Mouse (Mus musculus) small intestine, adult 2 months (tissue): Measurements from ENCODE around the gene A930017K11Rik. TPM values are rescaled to one million over a fixed set of nuclear protein-coding genes. Genes with fewer than 3 reads are reported as not detected.
A peak's percentile ranks its signal among the peaks of the same experiment; 100 is the strongest.

ENCODE experiments used
- H3K27ac ChIP-seq: fragments of 200-500 bp; 2 replicates; pipeline ENCODE4 v1.5.1; 2012; ENCODE audit warnings: low read depth, low read length, control low read depth, inconsistent platforms; ENCODE audit not compliant: insufficient read depth
- H3K27me3 ChIP-seq: fragments of 200-500 bp; 2 replicates; pipeline ENCODE4 v1.6.1; 2012; ENCODE audit warnings: mild to moderate bottlenecking, moderate library complexity, low read length, inconsistent platforms; ENCODE audit not compliant: control insufficient read depth, insufficient read depth
- H3K36me3 ChIP-seq: fragments of 200-500 bp; 2 replicates; pipeline ENCODE4 v1.6.1; 2012; ENCODE audit warnings: mild to moderate bottlenecking, low read length, control low read depth, inconsistent platforms; ENCODE audit not compliant: control insufficient read depth, insufficient read depth
- H3K4me1 ChIP-seq: fragments of 200-500 bp; 2 replicates; pipeline ENCODE4 v1.6.1; 2012; ENCODE audit warnings: low read length, inconsistent platforms, mixed read lengths; ENCODE audit not compliant: control insufficient read depth, insufficient read depth, insufficient read length
- H3K4me3 ChIP-seq: fragments of 200-500 bp; 2 replicates; pipeline ENCODE4 v1.5.1; 2012; ENCODE audit warnings: low read depth, mild to moderate bottlenecking, control low read depth, inconsistent platforms, low read length, moderate library complexity
- CTCF ChIP-seq: fragments of 200-500 bp; IDR thresholded peaks from 2 replicates; pipeline ENCODE4 v1.5.1; 2012; ENCODE audit warnings: low read depth, mild to moderate bottlenecking, control low read depth, inconsistent platforms, low read length, moderate library complexity, mixed read lengths; ENCODE audit not compliant: insufficient replicate concordance, insufficient read length; ENCODE audit errors: extremely low read depth
- POLR2A ChIP-seq: fragments of 200-500 bp; IDR thresholded peaks from 2 replicates; pipeline ENCODE4 v1.6.1; 2012; ENCODE audit warnings: low read depth, mild to moderate bottlenecking, control low read depth, inconsistent platforms, low read length, moderate library complexity
- WGBS: fragments of 180-500 bp; shearing (Covaris S2); methylation state at CpG from one replicate; pipeline ENCODE4 v1.1.7; 2018; 5-methylcytosine and 5-hydroxymethylcytosine counted together
- polyA plus RNA-seq: library from polyadenylated mRNA; depleted of rRNA; stranded (reverse); fragments of >200 nt; gene quantifications from 2 replicates; pipeline ENCODE4 v1.2.3, GENCODE M21; 2012

Gene A930017K11Rik
- polyA plus RNA-seq, 1 experiment: not detected

GRCm38 (mm10) chr17:25957586-25958051 lies 5.3 kb upstream of the A930017K11Rik start:
- TF ChIP-seq POLR2A (no peak), CTCF (no peak)
- H3K36me3 ChIP-seq: peaks cover 22% of the 10 kb centered on the region
- no peaks in the 10 kb centered on the region; the same call in 1 of the 2 replicates for H3K27me3 ChIP-seq
- no peak overlapping the region for H3K27ac ChIP-seq
- no peak overlapping the region for H3K4me3 ChIP-seq
- WGBS: 84% methylated on average over 14 of the region's 14 CpGs
- no peaks in the 10 kb centered on the region for H3K4me1 ChIP-seq

- TF ChIP-seq CTCF (no peak), POLR2A (no peak)
- H3K27ac ChIP-seq: no peak overlapping the region
- H3K27me3 ChIP-seq: peaks cover 7% of the 10 kb centered on the region
- H3K36me3 ChIP-seq: peaks cover 20% of the 10 kb centered on the region
- H3K4me1 ChIP-seq: no peaks in the 10 kb centered on the region; the same call in 1 of the 2 replicates
- 83% methylated on average over 7 of the region's 7 CpGs for WGBS
- no peak overlapping the region for H3K4me3 ChIP-seq
These were observed 4.3 kb upstream of the A930017K11Rik start for GRCm38 (mm10) chr17:25956631-25957030.

GRCm38 (mm10) chr17:25956201-25956600 lies 3.8 kb upstream of the A930017K11Rik start:
- Histone ChIP-seq H3K27ac (no peak overlapping the region), H3K27me3 (peaks cover 11% of the 10 kb centered on the region)

GRCm38 (mm10) chr17:25955736-25956135 lies 3.4 kb upstream of the A930017K11Rik start:
- no peak for TF ChIP-seq CTCF
- TF ChIP-seq POLR2A: no peak
- 26% methylated on average over 3 of the region's 3 CpGs for WGBS
- Histone ChIP-seq H3K36me3 (peaks cover 17% of the 10 kb centered on the region), H3K27me3 (peaks cover 16% of the 10 kb centered on the region), H3K4me3 (no peak overlapping the region), H3K27ac (no peak overlapping the region), H3K4me1 (no peaks in the 10 kb centered on the region; the same call in 1 of the 2 replicates)

More at GRCm38 (mm10) chr17:25956201-25956600, 3.8 kb upstream of the A930017K11Rik start:
- H3K36me3 ChIP-seq: peaks cover 18% of the 10 kb centered on the region
- no peak overlapping the region for H3K4me3 ChIP-seq
- no peak for TF ChIP-seq CTCF
- no peak for TF ChIP-seq POLR2A
- no peaks in the 10 kb centered on the region; the same call in 1 of the 2 replicates for H3K4me1 ChIP-seq
- 69% methylated on average over 7 of the region's 7 CpGs for WGBS

- Histone ChIP-seq H3K4me1 (no peaks in the 10 kb centered on the region; the same call in 1 of the 2 replicates), H3K27ac (no peak overlapping the region)
- WGBS: 63% methylated on average over 2 of the region's 2 CpGs
These were observed 2.3 kb upstream of the A930017K11Rik start for GRCm38 (mm10) chr17:25954671-25955070.

GRCm38 (mm10) chr17:25953161-25953560 lies 796 bp upstream of the A930017K11Rik start:
- no peak for TF ChIP-seq CTCF
- WGBS: 82% methylated on average over 5 of the region's 5 CpGs
- Histone ChIP-seq H3K27ac (no peak overlapping the region), H3K27me3 (peaks cover 16% of the 10 kb centered on the region), H3K36me3 (no peaks in the 10 kb centered on the region), H3K4me3 (no peak overlapping the region), H3K4me1 (no peaks in the 10 kb centered on the region; the same call in 1 of the 2 replicates)

More at GRCm38 (mm10) chr17:25954671-25955070, 2.3 kb upstream of the A930017K11Rik start:
- no peak for TF ChIP-seq POLR2A
- no peak for TF ChIP-seq CTCF
- H3K4me3 ChIP-seq: no peak overlapping the region
- H3K27me3 ChIP-seq: peaks cover 16% of the 10 kb centered on the region
- H3K36me3 ChIP-seq: peaks cover 8% of the 10 kb centered on the region; the same call in 1 of the 2 replicates

- no peak overlapping the region for H3K27ac ChIP-seq
- 2% methylated on average over 33 of the region's 33 CpGs for WGBS
- no peaks in the 10 kb centered on the region for H3K36me3 ChIP-seq
- H3K27me3 ChIP-seq: peaks cover 16% of the 10 kb centered on the region
- TF ChIP-seq POLR2A (no peak), CTCF (no peak)
- H3K4me1 ChIP-seq: no peaks in the 10 kb centered on the region; the same call in 1 of the 2 replicates
- H3K4me3 ChIP-seq: peak overlapping the region; percentile 54
These were observed 1.1 kb downstream of the A930017K11Rik start for GRCm38 (mm10) chr17:25951225-25951802.
